Mouse (Mus musculus): ENCODE measurements at regions not wholly inside any gene's neighbourhood (a gene's known extent, or its start where the extent isn't known, plus 50 kb on each side); places are given as distances from the start of the nearest gene placed in this dataset.
A peak's percentile ranks its signal among the peaks of the same experiment; 100 is the strongest.
"Not testable (repeated sequence)": the region's sequence is repeated elsewhere in the genome, so short reads cannot be mapped to it uniquely, and the experiment has no call there.

GRCm38 (mm10) chr6:22506871-22507270 lies 150.8 kb upstream of the Fam3c start:
- no peak for DNase-seq (ENCODE audit: low spot score)

DNA sequence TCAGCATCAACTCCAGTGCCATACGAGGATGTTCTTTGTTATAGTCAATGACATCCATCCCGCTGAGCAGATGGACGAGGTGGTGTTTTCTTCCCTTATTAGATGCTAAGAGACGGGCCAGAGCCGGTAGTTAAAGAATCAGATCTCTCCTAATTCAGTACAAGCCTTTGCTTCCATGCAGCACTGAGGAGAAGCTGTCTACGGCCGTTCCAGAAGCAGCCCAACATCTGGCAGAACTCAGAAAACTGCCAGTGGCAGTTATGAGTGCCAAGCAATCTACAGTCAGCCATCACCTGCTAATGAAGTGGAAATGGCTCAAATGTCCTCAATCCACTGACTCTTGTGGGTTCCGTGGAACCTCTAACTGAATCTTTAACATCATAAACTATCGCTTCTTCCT lies 141.3 kb upstream of the Fam3c start:
- DNase-seq (ENCODE audit: low spot score), result no peak

GRCm38 (mm10) chr6:22496471-22496870 lies 140.4 kb upstream of the Fam3c start:
- no peak for DNase-seq (ENCODE audit: low spot score)

DNA sequence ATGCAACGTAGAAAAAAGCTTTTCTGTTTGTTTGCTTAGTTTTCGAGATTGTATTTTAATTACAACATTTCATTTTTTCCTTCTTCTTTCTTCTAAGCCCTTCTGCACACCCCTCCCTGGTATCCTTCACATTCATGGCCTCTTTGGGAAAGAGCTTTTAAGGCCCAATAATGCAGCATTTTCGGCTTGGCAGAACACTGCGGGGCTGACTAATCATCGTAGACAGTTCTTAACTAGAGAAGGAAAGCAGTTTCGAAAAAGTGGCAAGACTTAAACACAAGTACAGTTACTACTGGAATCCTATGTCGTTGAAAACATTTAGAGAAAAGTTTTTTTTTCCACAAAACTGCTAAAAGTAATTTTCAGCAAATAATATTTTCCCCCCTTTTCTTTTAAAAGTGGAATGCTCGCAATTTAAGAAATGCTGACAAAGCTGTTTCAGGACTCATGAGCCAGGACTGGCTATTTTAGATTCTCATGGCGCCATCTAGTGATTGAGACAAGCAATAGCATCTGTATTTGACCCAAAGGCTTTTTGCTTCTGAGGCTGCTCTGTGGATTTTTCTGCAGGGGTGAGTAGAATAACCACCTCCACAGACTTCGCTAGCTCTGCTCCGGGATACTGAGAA lies 137.7 kb upstream of the Fam3c start:
- DNase-seq (ENCODE audit: low spot score), result peak; percentile 17

DNA sequence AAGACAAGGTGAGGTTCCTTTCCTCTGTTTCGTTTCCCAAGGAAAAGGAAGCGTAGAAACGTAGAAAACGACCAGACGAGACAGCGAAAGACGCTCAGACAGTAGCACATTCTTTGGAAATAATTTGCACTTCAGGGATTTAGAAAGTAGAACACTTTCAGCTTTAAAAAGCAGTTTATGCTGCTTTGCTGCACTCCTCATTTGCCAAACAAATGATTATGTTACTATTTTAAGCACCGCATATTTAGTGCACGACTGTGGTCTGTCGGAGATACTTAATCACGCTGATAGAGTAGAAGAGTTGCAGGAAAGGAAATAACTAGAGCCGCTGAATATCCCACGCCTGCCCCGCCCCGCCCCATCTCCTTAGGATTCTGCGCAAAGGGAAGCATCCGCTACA lies 136.9 kb upstream of the Fam3c start:
- DNase-seq (ENCODE audit: low spot score), result no peak

- DNase-seq (ENCODE audit: low spot score), result no peak
Measured at GRCm38 (mm10) chr6:22490762-22491161, 134.7 kb upstream of the Fam3c start.

DNA sequence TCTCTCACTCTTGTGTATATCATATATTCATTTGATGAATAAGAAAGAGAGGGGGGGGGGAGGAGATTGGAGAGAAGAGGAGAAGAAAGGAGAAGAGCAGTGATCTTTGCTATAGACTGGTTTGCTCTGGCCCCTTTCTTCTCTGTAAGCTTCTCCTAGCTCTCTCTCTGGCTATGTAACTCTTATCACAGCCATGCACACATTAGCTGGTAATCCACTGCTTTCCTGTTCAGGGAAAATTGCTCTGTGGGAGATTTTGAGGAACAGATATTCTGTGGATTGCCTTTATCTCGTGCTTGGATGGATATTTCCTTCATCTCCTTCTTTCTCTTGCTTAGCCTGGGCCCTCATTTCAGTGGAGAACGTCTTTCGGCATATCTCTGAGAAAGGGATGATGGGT lies 131.4 kb upstream of the Fam3c start:
- DNase-seq (ENCODE audit: low spot score), result no peak

GRCm38 (mm10) chr6:22485828-22486518 lies 129.9 kb upstream of the Fam3c start:
- no peak for DNase-seq (ENCODE audit: low spot score)

DNA sequence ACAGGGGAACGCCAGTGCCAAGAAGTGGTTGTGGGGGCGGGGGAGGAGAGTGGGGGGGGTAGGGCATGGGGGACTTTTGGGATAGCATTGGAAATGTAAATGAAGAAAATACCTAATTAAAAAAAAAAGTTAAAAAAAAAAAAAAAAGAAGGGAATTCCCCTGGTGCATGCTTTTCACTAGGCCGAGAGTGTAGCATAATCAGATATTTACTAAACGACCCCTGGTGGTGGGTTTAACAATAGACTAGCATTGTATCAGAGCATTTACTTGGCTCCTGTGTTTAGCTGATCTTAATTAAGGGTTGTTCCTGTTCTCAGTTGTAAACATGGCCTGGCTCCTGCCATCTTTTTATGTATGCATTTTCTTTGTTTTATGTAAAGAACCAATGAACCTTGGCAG lies 126.2 kb upstream of the Fam3c start:
- DNase-seq (ENCODE audit: low spot score), result not testable (repeated sequence)

GRCm38 (mm10) chr6:22474604-22475003 lies 118.6 kb upstream of the Fam3c start:
- DNase-seq (ENCODE audit: low spot score), result no peak

DNA sequence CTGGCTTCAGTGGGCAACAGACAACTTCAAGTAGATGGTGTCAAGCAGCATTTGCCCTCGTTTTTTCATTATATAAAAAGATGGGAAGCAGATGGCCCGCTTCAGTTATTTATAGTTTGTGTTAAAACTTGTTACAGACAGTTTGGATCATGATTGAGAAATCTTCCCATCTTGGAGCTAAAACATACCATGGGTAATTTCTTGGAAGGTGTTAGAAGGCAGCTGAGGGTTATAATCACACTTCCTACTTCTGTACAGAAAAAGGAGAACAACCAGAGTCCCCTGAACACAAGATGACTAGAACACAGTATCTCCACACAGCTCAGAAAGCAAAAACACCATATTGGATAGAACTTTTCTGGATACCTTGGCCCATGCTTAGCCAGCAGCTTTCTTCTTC lies 118.0 kb upstream of the Fam3c start:
- no peak for DNase-seq (ENCODE audit: low spot score)

GRCm38 (mm10) chr6:22472400-22472799 lies 116.4 kb upstream of the Fam3c start:
- DNase-seq (ENCODE audit: low spot score), result not testable (repeated sequence)

GRCm38 (mm10) chr6:22467334-22467993 lies 111.4 kb upstream of the Fam3c start:
- DNase-seq (ENCODE audit: low spot score), result no peak

GRCm38 (mm10) chr6:22465926-22466325 lies 109.9 kb upstream of the Fam3c start:
- no peak for DNase-seq (ENCODE audit: low spot score)

- DNase-seq (ENCODE audit: low spot score), result no peak
Measured at GRCm38 (mm10) chr6:22459440-22460016, 103.5 kb upstream of the Fam3c start.

DNA sequence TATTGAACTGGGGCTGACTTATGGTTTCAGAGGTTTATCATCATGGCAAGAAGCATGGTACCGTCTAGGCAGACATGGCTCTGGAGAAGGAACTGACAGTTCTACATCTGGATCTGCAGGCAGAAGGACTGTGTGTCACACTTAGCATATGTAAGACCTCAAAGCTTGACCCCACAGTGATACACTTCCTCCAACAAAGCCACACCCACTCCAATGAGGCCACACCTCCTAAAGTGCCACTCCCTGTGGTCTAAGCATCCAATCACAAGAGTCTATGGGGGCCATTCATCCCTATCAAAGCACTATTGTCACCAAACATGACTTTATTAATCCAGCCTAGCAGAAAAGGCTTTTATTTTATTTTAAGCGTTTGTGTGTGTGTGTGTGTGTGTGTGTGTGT lies 96.2 kb upstream of the Fam3c start:
- no peak for DNase-seq (ENCODE audit: low spot score)

DNA sequence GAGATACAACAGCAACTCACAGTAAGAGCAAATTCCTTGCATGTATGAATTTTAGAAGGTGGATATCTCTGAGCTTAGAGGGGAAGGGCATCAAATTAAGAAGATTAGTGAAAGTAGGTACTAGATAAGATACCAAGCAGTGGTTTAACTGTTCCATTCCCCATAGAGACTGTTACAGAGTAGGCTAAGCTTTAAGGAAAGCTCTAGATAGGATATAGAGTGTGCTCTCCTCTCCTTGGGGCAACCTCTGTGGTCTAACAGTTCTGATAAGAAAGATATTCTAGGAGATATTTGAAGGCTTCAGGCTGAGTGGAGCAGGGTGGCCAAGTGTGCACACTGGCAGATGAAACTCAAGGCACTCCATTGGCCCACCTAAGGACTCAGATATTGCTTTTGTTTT lies 94.5 kb upstream of the Fam3c start:
- no peak for DNase-seq (ENCODE audit: low spot score)

GRCm38 (mm10) chr6:22448906-22449305 lies 92.9 kb upstream of the Fam3c start:
- no peak for DNase-seq (ENCODE audit: low spot score)

DNA sequence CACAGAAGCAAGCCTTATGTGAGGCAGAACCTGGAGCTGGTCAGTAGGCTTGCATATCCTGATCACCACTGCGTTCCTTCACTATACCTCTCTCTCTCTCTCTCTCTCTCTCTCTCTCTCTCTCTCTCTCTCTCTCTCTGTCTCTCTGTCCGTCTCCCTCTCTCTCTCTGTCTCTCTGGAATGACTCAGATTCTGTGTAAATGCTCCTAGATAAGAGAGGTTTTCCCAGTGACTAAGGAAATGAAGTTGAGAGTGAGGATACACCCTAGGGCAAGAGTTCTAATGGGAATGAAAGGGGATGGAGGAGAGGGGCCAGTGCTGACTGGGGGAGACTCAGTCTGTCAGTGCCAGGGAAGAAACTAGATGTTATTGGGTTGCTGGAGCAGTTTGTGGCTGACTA lies 91.6 kb upstream of the Fam3c start:
- DNase-seq (ENCODE audit: low spot score), result no peak

DNA sequence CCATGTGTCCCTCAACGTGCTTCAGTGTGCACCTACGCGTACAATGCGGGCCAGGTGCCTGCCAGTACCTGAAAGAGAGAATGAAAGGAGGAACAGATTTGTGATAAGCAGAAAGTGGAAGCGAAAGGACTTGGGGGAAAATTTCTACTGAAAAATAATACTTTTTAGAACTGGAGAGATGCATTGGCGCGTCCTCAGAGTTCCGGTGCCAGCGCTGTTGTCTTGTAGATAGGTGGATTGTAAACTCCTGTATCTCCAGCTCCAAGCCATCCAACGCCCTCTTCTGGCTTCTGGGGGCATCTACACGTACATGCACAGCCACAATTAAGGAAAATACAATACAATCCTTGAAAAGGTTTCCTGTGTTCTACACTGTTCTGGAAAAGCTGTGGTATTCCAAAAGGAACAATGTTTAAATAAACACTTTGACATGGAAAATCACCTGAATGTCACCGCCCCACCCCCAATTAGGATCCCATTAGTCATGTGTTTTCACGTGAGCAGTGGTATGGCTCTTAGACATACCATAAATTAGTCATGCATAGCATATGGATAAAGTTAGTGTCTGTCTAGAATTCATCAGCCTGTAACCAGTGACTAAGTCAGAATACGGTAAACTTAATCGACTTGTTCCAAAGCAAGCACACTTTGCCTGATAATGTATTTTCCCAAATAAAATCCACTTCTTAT lies 90.7 kb upstream of the Fam3c start:
- no peak for DNase-seq (ENCODE audit: low spot score)

- DNase-seq (ENCODE audit: low spot score), result not testable (repeated sequence)
Measured at GRCm38 (mm10) chr6:22444856-22445255, 88.8 kb upstream of the Fam3c start.

- no peak for DNase-seq (ENCODE audit: low spot score)
Measured at GRCm38 (mm10) chr6:22444220-22444619, 88.2 kb upstream of the Fam3c start.

GRCm38 (mm10) chr6:22443573-22443972 lies 87.5 kb upstream of the Fam3c start:
- DNase-seq (ENCODE audit: low spot score), result no peak
